Mouse (Mus musculus) liver, embryonic 14.5 days (tissue): ENCODE results near the gene Limd1.

Experiments
- CTCF ChIP-seq: IDR thresholded peaks from 2 replicates; pipeline ENCODE4 v1.5.1; 2016; ENCODE audit warnings: antibody characterized with exemption, low read depth, control low read depth
- EP300 ChIP-seq: IDR thresholded peaks from 2 replicates; pipeline ENCODE4 v1.6.1; 2016; ENCODE audit warnings: antibody characterized with exemption, low read depth

DNA sequence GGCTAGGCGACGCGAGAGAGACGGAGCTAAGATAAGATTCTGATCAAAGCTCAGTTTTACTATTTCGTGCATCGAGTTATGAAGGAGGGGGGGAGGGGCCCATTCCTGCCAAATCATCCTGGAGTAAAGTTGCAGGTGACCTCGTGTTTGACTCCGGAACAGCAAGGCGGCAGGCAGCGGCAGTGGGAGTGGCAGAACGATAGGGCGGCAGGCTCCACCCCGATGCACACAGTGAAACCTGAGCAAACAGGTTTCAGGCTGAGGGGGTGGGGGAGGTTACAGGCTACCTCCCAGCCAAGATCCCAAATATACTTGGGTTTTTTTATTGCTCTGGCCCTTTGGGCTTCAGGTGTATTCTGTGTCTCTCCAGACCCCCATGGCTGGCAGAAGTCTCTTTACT lies 18.2 kb downstream of the Limd1 start:
- TF ChIP-seq CTCF (0 out of 2 replicates have a peak, but pooled peaks have one; percentile 14), EP300 (no peak)
